Mouse (Mus musculus) layer of hippocampus, adult 18-20 months (tissue): ENCODE measurements around the gene Fam118a. TPM values are rescaled to one million over a fixed set of nuclear protein-coding genes. Genes with fewer than 3 reads are reported as not detected.
"Not testable (repeated sequence)": the region's sequence is repeated elsewhere in the genome, so short reads cannot be mapped to it uniquely, and the experiment has no call there.

Source experiments
- DNase-seq, 2 experiments: peaks; one replicate each; pipeline ENCODE4 v3.0.0; 2022; ENCODE audit warnings: low spot score in 2 of 2
- long read RNA-seq: library from polyadenylated mRNA; stranded (forward); transcript quantifications from one replicate; pipeline ENCODE4 v2.0.0, GENCODE M21; 2021
- total RNA-seq, 2 experiments: library from RNA; stranded (reverse); gene quantifications; 2 replicates each; pipeline ENCODE4 v1.2.3; 2021

Gene Fam118a
- 10 to 100 TPM; 29.9 to 35.2 TPM for total RNA-seq
- long read RNA-seq, transcript Fam118a-201 (9 exons, 2,518 nt) = major isoform, 21 of 46 reads
- long read RNA-seq, partial matches to known transcripts = 3 of 46 reads
- long read RNA-seq, other reads (novel, unspliced or antisense) = 22 of 46 reads

- not testable (repeated sequence) for DNase-seq
Measured at GRCm38 (mm10) chr15:85028648-85029047, at the start of gene Fam118a. Gene Fam118a (plus strand): TSS chr15:85028948.

GRCm38 (mm10) chr15:84981609-84982313 lies 47.0 kb upstream of the Fam118a start:
- no peak for DNase-seq

GRCm38 (mm10) chr15:84982888-84983287 lies 45.9 kb upstream of the Fam118a start:
- no peak for DNase-seq

GRCm38 (mm10) chr15:84983721-84984120 lies 45.0 kb upstream of the Fam118a start:
- no peak for DNase-seq

GRCm38 (mm10) chr15:84985516-84986160 lies 43.1 kb upstream of the Fam118a start:
- no peak for DNase-seq

GRCm38 (mm10) chr15:84986171-84987019 lies 42.4 kb upstream of the Fam118a start:
- DNase-seq = no peak

GRCm38 (mm10) chr15:84987020-84987815 lies 41.5 kb upstream of the Fam118a start:
- no peak for DNase-seq

GRCm38 (mm10) chr15:84987874-84988825 lies 40.6 kb upstream of the Fam118a start, which contains the start of gene 5031439G07Rik:
Gene 5031439G07Rik (minus strand): TSS chr15:84988551.
- peak; percentile 86 to 92 for DNase-seq

- no peak for DNase-seq
Measured at GRCm38 (mm10) chr15:84989098-84989497, 39.6 kb upstream of the Fam118a start.

- peak in 1 of 2 experiments; percentile 71 for DNase-seq
Measured at GRCm38 (mm10) chr15:84989771-84990170, 39.0 kb upstream of the Fam118a start.

- no peak for DNase-seq
Measured at GRCm38 (mm10) chr15:84994498-84994897, 34.2 kb upstream of the Fam118a start.

GRCm38 (mm10) chr15:84995041-84995440 lies 33.7 kb upstream of the Fam118a start:
- DNase-seq = no peak

GRCm38 (mm10) chr15:84995967-84996366 lies 32.8 kb upstream of the Fam118a start:
- DNase-seq = no peak

GRCm38 (mm10) chr15:84997768-84998454 lies 30.8 kb upstream of the Fam118a start:
- peak; percentile 68 to 76 for DNase-seq

GRCm38 (mm10) chr15:84999911-85000310 lies 28.8 kb upstream of the Fam118a start:
- DNase-seq = no peak

- DNase-seq = peak; percentile 72 to 89
Measured at GRCm38 (mm10) chr15:85000984-85001982, 27.5 kb upstream of the Fam118a start.

- DNase-seq = no peak
Measured at GRCm38 (mm10) chr15:85009666-85010065, 19.1 kb upstream of the Fam118a start.
